Comparison of ENCODE assay signal across 22 mouse cellular contexts in genomic region chr7:98542267-98542666, GRCm38 (mm10). TPM values are rescaled to one million over a fixed set of nuclear protein-coding genes. Genes with fewer than 3 reads are reported as not detected.
DNase-seq lines count a peak whose midpoint lies in the region; ATAC-seq and TF ChIP-seq lines count a peak whose summit lies in the region.
"Had no signal": no experiment of that assay in that cellular context is flagged by ENCODE, and none has a peak within 500 bp of the region (broad histone marks: within the 10 kb centered on the region; RNA-seq: fewer than 3 reads in every experiment).

No protein-coding gene starts in this region.

- H3K27ac ChIP-seq in heart, adult 2 months: peak overlapping the region; percentile 77
- H3K27ac ChIP-seq in heart, embryonic 11.5 days (ENCODE audit: low read depth, low read length): no peak overlapping the region
- H3K27ac ChIP-seq in lung, embryonic 16.5 days (ENCODE audit: low read length): 0 out of 2 replicates have a peak overlapping the region, but pooled peaks have one; percentile 4
- H3K27ac ChIP-seq: forebrain, embryonic 10.5 days; heart, embryonic 10.5 days; heart, embryonic 15.5 days; hindbrain, embryonic 10.5 days; hindbrain, embryonic 15.5 days had no signal

- no peak for TF ChIP-seq EP300 in heart, adult 2 months (IDR thresholded peaks at IDR 0.05; ENCODE audit: insufficient read depth, low read depth, low read length)

- TF ChIP-seq CTCF in heart, adult 2 months (IDR thresholded peaks at IDR 0.05): no peak
- no peak for TF ChIP-seq CTCF in lung, adult 2 months (IDR thresholded peaks at IDR 0.05; ENCODE audit: insufficient read depth, low read length)

- peak; percentile 7 for DNase-seq in cerebellum, adult 9-11 months
- DNase-seq in cerebellum, postnatal 25 days: no peak
- DNase-seq in heart, adult 2 months: no peak
- DNase-seq in lung, adult 2 months: no peak
- DNase-seq in urinary bladder, postnatal 4 days (ENCODE audit: low spot score in 2 of 2): no peak
- DNase-seq: adrenal gland, adult 8-10 months; B cell, adult 2 months; cerebellum, adult 11-12 months; cerebellum, adult 9-10 months had no signal

- intact Hi-C loops in heart, adult 2 months (cut with DNase I): loop anchor here (2.0 kb wide), 2 partner anchors 19 to 51 kb away; no protein-coding TSS in a partner anchor

- no peak for TF ChIP-seq POLR2A in heart, adult 2 months (IDR thresholded peaks at IDR 0.05; ENCODE audit: insufficient read depth, low read depth, low read length)
- no peak for TF ChIP-seq POLR2A in lung, adult 2 months (IDR thresholded peaks at IDR 0.05; ENCODE audit: borderline replicate concordance, extremely low read depth, low read depth, low read length)

- H3K4me1 ChIP-seq in heart, adult 2 months (ENCODE audit: control insufficient read depth, insufficient read depth, low read length): peaks cover 27% of the 10 kb centered on the region
- H3K4me1 ChIP-seq in heart, embryonic 11.5 days (ENCODE audit: control insufficient read depth, insufficient read depth, low read length): peaks cover 12% of the 10 kb centered on the region
- H3K4me1 ChIP-seq in lung, embryonic 16.5 days (replicated peaks; ENCODE audit: control insufficient read depth, insufficient read depth, low read length): peaks cover 32% of the 10 kb centered on the region
- peaks cover 11% of the 10 kb centered on the region for H3K4me1 ChIP-seq in lung, adult 2 months (ENCODE audit: control insufficient read depth, insufficient read depth, low read length)

- no peaks in the 10 kb centered on the region for H3K36me3 ChIP-seq in heart, adult 2 months (ENCODE audit: control insufficient read depth, insufficient read depth, low read length)
- H3K36me3 ChIP-seq in heart, embryonic 11.5 days (ENCODE audit: control insufficient read depth, insufficient read depth, low read length): no peaks in the 10 kb centered on the region
- H3K36me3 ChIP-seq in lung, embryonic 16.5 days (ENCODE audit: control insufficient read depth, insufficient read depth, low read length): no peaks in the 10 kb centered on the region
- H3K36me3 ChIP-seq: embryonic facial prominence, embryonic 10.5 days; forebrain, embryonic 10.5 days; G1E; heart, embryonic 10.5 days; heart, embryonic 15.5 days; hindbrain, embryonic 10.5 days; hindbrain, embryonic 15.5 days had no signal

- no peaks in the 10 kb centered on the region for H3K79me2 ChIP-seq in heart, adult 2 months (replicated peaks; ENCODE audit: control insufficient read depth, insufficient read depth, low read length)

- H3K4me2 ChIP-seq in heart, embryonic 11.5 days: no peak overlapping the region
- H3K4me2 ChIP-seq in lung, embryonic 16.5 days (ENCODE audit: low read depth, low read length): no peak overlapping the region
- H3K4me2 ChIP-seq: heart, embryonic 15.5 days; hindbrain, embryonic 15.5 days had no signal

- no peak for ATAC-seq in heart, embryonic 11.5 days (replicated peaks; ENCODE audit: insufficient number of reproducible peaks, low FRiP score, low TSS enrichment)
- ATAC-seq in lung, embryonic 16.5 days (ENCODE audit: low read depth): no peak
- ATAC-seq: CD4-positive, CD25-positive, alpha-beta regulatory T cell, adult 4 months; forebrain, embryonic 14.5 days had no signal

- H3K4me3 ChIP-seq in heart, adult 2 months: no peak overlapping the region
- no peak overlapping the region for H3K4me3 ChIP-seq in heart, embryonic 11.5 days (ENCODE audit: low read depth, low read length)
- H3K4me3 ChIP-seq in lung, embryonic 16.5 days (ENCODE audit: low read length): no peak overlapping the region
- H3K4me3 ChIP-seq in lung, adult 2 months (replicated peaks; ENCODE audit: extremely low read depth, low read depth, low read length): no peak overlapping the region
- H3K4me3 ChIP-seq: embryonic facial prominence, embryonic 10.5 days; erythroblast, embryonic 14.5 days; forebrain, embryonic 10.5 days; heart, embryonic 10.5 days; heart, embryonic 15.5 days; hindbrain, embryonic 10.5 days; hindbrain, embryonic 15.5 days had no signal

- no peaks in the 10 kb centered on the region for H3K27me3 ChIP-seq in heart, adult 2 months (ENCODE audit: control insufficient read depth, insufficient read depth, low read length)
- H3K27me3 ChIP-seq in heart, embryonic 11.5 days (ENCODE audit: control insufficient read depth, insufficient read depth, low read length): no peaks in the 10 kb centered on the region
- H3K27me3 ChIP-seq in lung, embryonic 16.5 days (ENCODE audit: control insufficient read depth, insufficient read depth, low read depth, low read length): no peaks in the 10 kb centered on the region
- H3K27me3 ChIP-seq: heart, embryonic 15.5 days; hindbrain, embryonic 15.5 days had no signal

- H3K9ac ChIP-seq in heart, adult 2 months (ENCODE audit: low read depth, low read length): no peak overlapping the region
- H3K9ac ChIP-seq in heart, embryonic 11.5 days (ENCODE audit: low read depth, low read length): no peak overlapping the region
- no peak overlapping the region for H3K9ac ChIP-seq in lung, embryonic 16.5 days (ENCODE audit: low read length)
- H3K9ac ChIP-seq: heart, embryonic 15.5 days; hindbrain, embryonic 15.5 days had no signal

- 46% methylated on average over 3 of the region's 3 CpGs for WGBS in heart, adult 2 months
- 87% methylated on average over 3 of the region's 3 CpGs for WGBS in heart, embryonic 11.5 days (ENCODE audit: insufficient replicate concordance)
- WGBS in lung, embryonic 16.5 days: 82% methylated on average over 3 of the region's 3 CpGs
- WGBS in lung, adult 2 months: 81% methylated on average over 3 of the region's 3 CpGs

- no peaks in the 10 kb centered on the region for H3K9me3 ChIP-seq in heart, embryonic 11.5 days (replicated peaks; ENCODE audit: control insufficient read depth, low read length)
- H3K9me3 ChIP-seq in lung, embryonic 16.5 days (ENCODE audit: control insufficient read depth, low read length): no peaks in the 10 kb centered on the region
- H3K9me3 ChIP-seq: embryonic facial prominence, embryonic 10.5 days; forebrain, embryonic 10.5 days; G1E; heart, embryonic 10.5 days; heart, embryonic 15.5 days; hindbrain, embryonic 10.5 days; hindbrain, embryonic 15.5 days had no signal

RNA-seq across cellular contexts. Expression of gene Lrrc32, which starts 53.2 kb away (rescaled TPM):
- total RNA-seq in heart, adult 2 months (2021): 10 to 100 TPM; 13.6 to 13.7 TPM
- 14.5 and 21.9 TPM in 2 replicates for polyA plus RNA-seq in heart, adult 2 months (2012; rRNA removed)
- 3.9 and 6.4 TPM in 2 replicates for polyA plus RNA-seq in heart, embryonic 11.5 days (2014; fragmentation: Nextera tagmentation; extraction: Ambion mirVana)
- polyA plus RNA-seq in lung, embryonic 16.5 days (2015; fragmentation: Nextera tagmentation; extraction: Ambion mirVana): 6.0 and 6.3 TPM in 2 replicates
- polyA plus RNA-seq in lung, adult 2 months (2012; rRNA removed): 38.4 and 49.3 TPM in 2 replicates
- total RNA-seq: granulocyte monocyte progenitor cell, adult 5-6 weeks had no signal
- polyA plus RNA-seq: G1E had no signal
